Mouse (Mus musculus): ENCODE results near the gene Tmeff1. TPM values are rescaled to one million over a fixed set of nuclear protein-coding genes. Genes with fewer than 3 reads are reported as not detected.

Tmeff1 gene
- polyA plus RNA-seq, 1 experiment from 2014 or later = 25.8 TPM

DNA sequence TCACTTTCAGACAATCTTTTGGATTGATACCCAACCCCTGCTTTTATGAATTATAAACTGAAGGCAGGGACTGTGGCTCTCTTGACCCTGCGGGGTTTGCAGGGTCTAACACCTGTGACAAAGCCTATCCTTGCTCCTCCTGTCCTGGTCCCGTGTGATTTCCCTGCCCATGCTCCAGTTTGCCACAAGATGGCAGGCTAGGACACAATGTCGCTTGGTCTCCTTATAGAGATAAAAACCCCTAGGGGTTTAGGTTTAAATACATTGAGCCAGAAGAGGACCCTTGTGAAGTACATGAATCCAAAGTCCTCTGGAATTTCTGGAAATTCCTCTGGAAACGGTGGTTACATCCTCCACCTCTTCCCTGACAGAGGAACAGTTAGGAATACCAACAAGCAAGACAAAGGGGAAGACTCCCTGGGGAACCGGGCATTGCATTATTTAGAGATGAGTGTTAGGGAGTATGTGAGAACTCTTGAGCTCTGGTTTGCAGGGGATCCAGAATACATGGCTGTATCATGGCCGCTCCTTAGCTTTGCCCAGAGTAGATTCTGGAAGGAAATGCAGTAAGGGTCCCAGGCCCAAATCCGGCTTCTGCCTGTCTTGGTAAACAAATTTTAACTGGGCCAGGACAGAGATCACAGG lies 106.9 kb downstream of the Tmeff1 start:
- no peaks in the 10 kb centered on the region for H3K4me1 ChIP-seq (replicated peaks; ENCODE audit: control insufficient read depth, insufficient read depth, low read length)
- no peak for DNase-seq (ENCODE audit: low spot score)
- H3K9me3 ChIP-seq (ENCODE audit: control insufficient read depth, low read length) = no peaks in the 10 kb centered on the region
- WGBS = 46% methylated on average over 7 of the region's 7 CpGs
- no peaks in the 10 kb centered on the region for H3K36me3 ChIP-seq (ENCODE audit: control insufficient read depth, insufficient read depth, low read length)
- H3K9ac ChIP-seq (ENCODE audit: low read depth, low read length) = no peak overlapping the region
- no peaks in the 10 kb centered on the region for H3K27me3 ChIP-seq (replicated peaks; ENCODE audit: control insufficient read depth, insufficient read depth, low read length)
- H3K4me3 ChIP-seq (ENCODE audit: low read depth, low read length) = no peak overlapping the region
- ATAC-seq (replicated peaks; ENCODE audit: low FRiP score) = no peak
- H3K27ac ChIP-seq (ENCODE audit: low read depth, low read length) = no peak overlapping the region
- no peak overlapping the region for H3K4me2 ChIP-seq

DNA sequence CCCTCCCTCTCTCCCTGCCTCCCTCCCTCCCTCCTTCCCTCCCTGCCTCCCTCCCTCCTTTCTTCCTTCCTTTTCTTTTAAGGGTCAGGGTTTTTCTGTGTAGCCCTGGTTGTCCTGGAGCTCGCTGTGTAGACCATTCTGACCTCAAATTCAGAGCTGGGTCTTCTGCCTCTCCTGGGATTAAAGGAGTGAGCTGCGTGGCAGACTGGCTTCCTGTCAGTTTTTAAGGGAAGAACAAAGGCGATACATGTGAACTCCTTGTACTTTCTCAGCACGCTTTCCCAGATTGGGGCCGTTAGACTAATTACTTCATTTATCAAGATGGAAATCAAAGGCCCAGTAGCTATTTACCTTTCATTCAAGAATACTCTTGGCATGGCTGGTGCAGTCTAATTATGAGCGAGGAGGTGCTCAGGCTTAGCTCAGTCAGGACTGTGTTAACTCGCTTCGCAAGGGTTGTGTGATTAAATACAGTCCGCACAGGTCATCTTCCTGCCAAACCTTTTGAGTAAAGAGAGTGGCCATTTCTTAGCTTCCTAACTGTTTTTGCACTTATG lies 107.8 kb downstream of the Tmeff1 start:
- Histone ChIP-seq H3K27ac (ENCODE audit: low read depth, low read length) (no peak overlapping the region), H3K4me2 (no peak overlapping the region), H3K27me3 (replicated peaks; ENCODE audit: control insufficient read depth, insufficient read depth, low read length) (no peaks in the 10 kb centered on the region), H3K36me3 (ENCODE audit: control insufficient read depth, insufficient read depth, low read length) (no peaks in the 10 kb centered on the region), H3K4me1 (replicated peaks; ENCODE audit: control insufficient read depth, insufficient read depth, low read length) (no peaks in the 10 kb centered on the region), H3K9me3 (ENCODE audit: control insufficient read depth, low read length) (no peaks in the 10 kb centered on the region), H3K9ac (ENCODE audit: low read depth, low read length) (no peak overlapping the region), H3K4me3 (ENCODE audit: low read depth, low read length) (no peak overlapping the region)
- ATAC-seq (replicated peaks; ENCODE audit: low FRiP score) (no peak), DNase-seq (ENCODE audit: low spot score) (no peak)
- 77% methylated on average over 9 of the region's 9 CpGs for WGBS

DNA sequence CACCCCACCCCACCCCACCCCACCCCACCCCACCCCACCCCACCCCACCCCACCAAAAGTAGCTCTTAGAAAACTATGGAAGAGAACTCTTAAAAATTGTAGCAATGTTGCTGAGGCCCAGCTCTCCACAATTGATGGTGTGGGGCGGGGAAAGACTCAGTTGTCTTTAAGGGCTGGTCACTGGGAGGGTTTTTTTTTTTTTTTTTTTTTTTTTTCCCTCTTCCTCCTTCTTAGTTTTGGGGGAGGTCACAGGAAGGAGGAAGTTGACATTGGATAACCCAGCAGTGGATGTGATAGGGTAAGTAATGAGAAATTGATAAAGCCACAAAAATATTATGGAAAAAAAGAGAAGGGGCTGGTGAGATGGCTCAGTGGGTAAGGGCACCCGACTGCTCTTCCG lies 111.7 kb downstream of the Tmeff1 start:
- Histone ChIP-seq H3K27ac (ENCODE audit: low read depth, low read length) (no peak overlapping the region), H3K4me3 (ENCODE audit: low read depth, low read length) (no peak overlapping the region), H3K4me1 (replicated peaks; ENCODE audit: control insufficient read depth, insufficient read depth, low read length) (no peaks in the 10 kb centered on the region), H3K9me3 (ENCODE audit: control insufficient read depth, low read length) (no peaks in the 10 kb centered on the region), H3K27me3 (replicated peaks; ENCODE audit: control insufficient read depth, insufficient read depth, low read length) (no peaks in the 10 kb centered on the region), H3K4me2 (no peak overlapping the region), H3K9ac (ENCODE audit: low read depth, low read length) (no peak overlapping the region), H3K36me3 (ENCODE audit: control insufficient read depth, insufficient read depth, low read length) (no peaks in the 10 kb centered on the region)
- DNase-seq (ENCODE audit: low spot score) (no peak), ATAC-seq (replicated peaks; ENCODE audit: low FRiP score) (no peak)
- 77% methylated on average over 3 of the region's 3 CpGs for WGBS

DNA sequence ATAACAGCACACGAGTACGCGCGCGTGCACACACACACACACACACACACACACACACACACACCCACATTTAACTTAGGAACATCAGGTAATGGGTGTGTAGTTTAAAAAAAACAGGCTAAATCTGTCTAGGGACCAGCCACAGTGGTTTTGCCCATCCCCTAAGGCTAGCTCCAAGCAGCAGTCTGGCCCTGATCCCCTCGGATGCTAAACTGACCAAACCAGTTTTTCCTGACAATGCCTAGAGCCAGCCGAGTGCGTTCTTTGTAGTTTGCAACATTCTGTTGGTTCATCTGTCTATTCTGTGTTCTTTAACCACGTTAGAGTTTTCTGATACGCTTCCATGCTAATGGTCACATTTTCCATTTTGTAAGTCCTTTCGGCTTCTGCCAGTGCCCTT lies 112.3 kb downstream of the Tmeff1 start:
- Histone ChIP-seq H3K9me3 (ENCODE audit: control insufficient read depth, low read length) (no peaks in the 10 kb centered on the region), H3K9ac (ENCODE audit: low read depth, low read length) (no peak overlapping the region), H3K27me3 (replicated peaks; ENCODE audit: control insufficient read depth, insufficient read depth, low read length) (no peaks in the 10 kb centered on the region), H3K4me3 (ENCODE audit: low read depth, low read length) (no peak overlapping the region), H3K36me3 (ENCODE audit: control insufficient read depth, insufficient read depth, low read length) (no peaks in the 10 kb centered on the region), H3K4me1 (replicated peaks; ENCODE audit: control insufficient read depth, insufficient read depth, low read length) (no peaks in the 10 kb centered on the region), H3K27ac (ENCODE audit: low read depth, low read length) (no peak overlapping the region), H3K4me2 (no peak overlapping the region)
- WGBS = 68% methylated on average over 11 of the region's 11 CpGs
- no peak for DNase-seq (ENCODE audit: low spot score)
- ATAC-seq (replicated peaks; ENCODE audit: low FRiP score) = no peak

Other genes with a start within 250 kb of the Tmeff1 start
- 69.3 and 73.3 TPM in 2 replicates for gene Tex10, start 111.7 kb upstream of the Tmeff1 start, polyA plus RNA-seq (2014; fragmentation: Nextera tagmentation; extraction: Ambion mirVana)
- gene Msantd3, start 45.2 kb upstream of the Tmeff1 start, polyA plus RNA-seq (2014; fragmentation: Nextera tagmentation; extraction: Ambion mirVana) = 13.6 and 16.6 TPM in 2 replicates
- gene Cavin4, start 78.3 kb downstream of the Tmeff1 start, polyA plus RNA-seq (2014; fragmentation: Nextera tagmentation; extraction: Ambion mirVana) = 0.15 and 0.19 TPM in 2 replicates

Measured in liver, embryonic 11.5 days (tissue).